Comparison of ENCODE assay signal across 8 mouse cellular contexts in genomic region chr12:29675594-29676362, GRCm38 (mm10).
DNase-seq lines count a peak whose midpoint lies in the region; ATAC-seq and TF ChIP-seq lines count a peak whose summit lies in the region.

No protein-coding gene starts in this region.

- H3K9ac ChIP-seq in ES-E14 (ENCODE audit: insufficient read depth, low read depth, low read length, poor library complexity, severe bottlenecking): no peak overlapping the region
- H3K9ac ChIP-seq in heart, embryonic 12.5 days: peak overlapping the region; percentile 35; the same call in 1 of the 2 replicates

- H3K4me1 ChIP-seq in ES-E14 (ENCODE audit: control insufficient read depth in 2 of 2, insufficient read depth in 2 of 2, low read length in 2 of 2, poor library complexity in 1 of 2): no peaks in the 10 kb centered on the region
- H3K4me1 ChIP-seq in embryonic facial prominence, embryonic 10.5 days: no peaks in the 10 kb centered on the region
- H3K4me1 ChIP-seq in heart, embryonic 12.5 days (replicated peaks): no peaks in the 10 kb centered on the region

- in situ Hi-C loops in ES-E14 (cut with MboI; ENCODE audit: low sequenced_read_pairs in 2 of 2, unreplicated experiment in 2 of 2): no loop called here

- no peaks in the 10 kb centered on the region for H3K9me3 ChIP-seq in ES-E14 (ENCODE audit: control insufficient read depth, insufficient read depth, low read depth, low read length)
- H3K9me3 ChIP-seq in embryonic facial prominence, embryonic 10.5 days: no peaks in the 10 kb centered on the region
- no peaks in the 10 kb centered on the region for H3K9me3 ChIP-seq in heart, embryonic 12.5 days (replicated peaks)

- WGBS in embryonic facial prominence, embryonic 10.5 days: 52% methylated on average over 14 of the region's 14 CpGs
- 36% methylated on average over 14 of the region's 14 CpGs for WGBS in heart, embryonic 12.5 days

- H3K4me2 ChIP-seq in heart, embryonic 12.5 days: peak overlapping the region; percentile 42

- H3K36me3 ChIP-seq in ES-E14 (ENCODE audit: control insufficient read depth, insufficient read depth, low read length, poor library complexity, severe bottlenecking): no peaks in the 10 kb centered on the region
- H3K36me3 ChIP-seq in embryonic facial prominence, embryonic 10.5 days (replicated peaks): no peaks in the 10 kb centered on the region
- H3K36me3 ChIP-seq in heart, embryonic 12.5 days: no peaks in the 10 kb centered on the region

- no peak overlapping the region for H3K4me3 ChIP-seq in ES-E14 (ENCODE audit: insufficient read depth in 1 of 2, low read depth in 1 of 2, low read length in 2 of 2, poor library complexity in 1 of 2, severe bottlenecking in 1 of 2)
- H3K4me3 ChIP-seq in embryonic facial prominence, embryonic 10.5 days: no peak overlapping the region
- no peak overlapping the region for H3K4me3 ChIP-seq in heart, embryonic 12.5 days

- no peak for ATAC-seq in heart, embryonic 12.5 days (ENCODE audit: insufficient number of reproducible peaks, low FRiP score)

- no peak overlapping the region for H3K27ac ChIP-seq in ES-E14 (ENCODE audit: insufficient read depth, low read depth, low read length, poor library complexity, severe bottlenecking)
- no peak overlapping the region for H3K27ac ChIP-seq in embryonic facial prominence, embryonic 10.5 days (replicated peaks)
- H3K27ac ChIP-seq in heart, embryonic 12.5 days (ENCODE audit: poor library complexity, severe bottlenecking): no peak overlapping the region

- no peaks in the 10 kb centered on the region for H3K27me3 ChIP-seq in embryonic facial prominence, embryonic 10.5 days (replicated peaks; ENCODE audit: low read depth, poor library complexity, severe bottlenecking)
- no peaks in the 10 kb centered on the region for H3K27me3 ChIP-seq in heart, embryonic 12.5 days (replicated peaks)

- peak; percentile 29 for DNase-seq in ES-E14 (ENCODE audit: low read depth, low spot score)
- peak; percentile 31 for DNase-seq in adrenal gland, adult 8-10 months
- peak; percentile 66 for DNase-seq in embryonic facial prominence, embryonic 10.5 days (ENCODE audit: low spot score)
- DNase-seq in kidney, postnatal 25 days: peak; percentile 46 to 55
- DNase-seq in lung, postnatal 25 days (ENCODE audit: low spot score): peak; percentile 33
- DNase-seq in right cerebral cortex, postnatal 14 days: peak; percentile 67
- DNase-seq in thymus, postnatal 14 days: no peak

TF ChIP-seq in ES-E14, 5 proteins besides CTCF, POLR2A, EP300 and RAD21:
- TF ChIP-seq HCFC1 (IDR thresholded peaks at IDR 0.05; ENCODE audit: borderline replicate concordance, insufficient read depth, low read length): no peak
- no peak for TF ChIP-seq ZNF384 (IDR thresholded peaks at IDR 0.05; ENCODE audit: low read depth, low read length)
- TF ChIP-seq CHD2 (IDR thresholded peaks at IDR 0.05; ENCODE audit: low read depth, low read length): no peak
- TF ChIP-seq MAFK (IDR thresholded peaks at IDR 0.05; ENCODE audit: insufficient read depth, low read depth, low read length): no peak
- no peak for TF ChIP-seq ZC3H11A (IDR thresholded peaks at IDR 0.05; ENCODE audit: borderline replicate concordance, low read depth, low read length)
